Mouse (Mus musculus) neutrophil, adult 65 days (primary cell): Measurements from ENCODE around the gene Tnfrsf22. TPM values are rescaled to one million over a fixed set of nuclear protein-coding genes. Genes with fewer than 3 reads are reported as not detected.

Source experiments
- total RNA-seq: library from RNA; stranded (reverse); gene quantifications from 2 replicates; pipeline ENCODE4 v1.2.4, GENCODE M21; 2023

Gene Tnfrsf22
- total RNA-seq = 1.0 and 1.4 TPM in 2 replicates

DNA sequence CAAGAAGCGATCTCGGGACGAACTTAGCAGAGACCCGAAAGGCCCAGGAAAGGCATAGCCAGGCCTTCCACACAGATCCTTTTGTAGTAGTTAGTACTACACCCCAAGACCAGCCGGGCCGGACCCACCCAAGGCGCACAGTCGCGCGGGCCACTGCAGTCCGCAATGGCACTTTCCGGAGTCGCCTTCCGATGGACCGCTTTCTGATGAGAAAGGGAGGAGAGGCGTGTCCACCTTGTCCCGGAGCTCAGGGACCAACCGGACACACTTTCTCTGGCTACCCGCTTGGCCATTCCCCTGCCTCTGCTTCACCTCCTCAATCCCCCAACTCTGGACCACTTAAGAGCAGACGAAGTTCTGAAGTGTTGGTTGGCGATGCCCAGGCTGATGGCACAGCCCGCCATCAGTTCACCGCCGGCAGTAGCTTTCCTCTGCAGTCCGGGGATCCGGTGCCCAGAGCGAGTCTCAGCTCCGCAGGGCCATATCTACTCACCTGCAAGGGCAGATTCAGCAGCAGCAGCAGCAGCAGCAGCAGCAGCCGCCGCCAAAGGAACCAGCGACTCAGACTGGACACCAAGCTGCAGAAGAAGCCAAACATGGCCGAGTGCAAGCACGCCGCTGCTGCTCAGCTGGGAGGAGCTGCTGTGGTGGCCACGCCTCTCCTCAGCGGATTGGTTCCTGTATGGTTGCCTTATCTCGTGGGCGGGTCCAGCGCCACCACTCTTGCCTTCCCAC lies at the start of gene Tnfrsf22:
Gene Tnfrsf22 (minus strand): TSS at position 628 of the 735 bp plus-strand sequence.

GRCm38 (mm10) chr7:143685359-143686067 lies 36.1 kb upstream of the Tnfrsf22 start, which contains the start of gene Tnfrsf23:
TSS of gene Tnfrsf23 (minus strand) at chr7:143685872.

GRCm38 (mm10) chr7:143628540-143628939 lies 20.9 kb downstream of the Tnfrsf22 start, which contains the start of gene Tnfrsf26:
TSS of gene Tnfrsf26 (minus strand) at chr7:143628722.

DNA sequence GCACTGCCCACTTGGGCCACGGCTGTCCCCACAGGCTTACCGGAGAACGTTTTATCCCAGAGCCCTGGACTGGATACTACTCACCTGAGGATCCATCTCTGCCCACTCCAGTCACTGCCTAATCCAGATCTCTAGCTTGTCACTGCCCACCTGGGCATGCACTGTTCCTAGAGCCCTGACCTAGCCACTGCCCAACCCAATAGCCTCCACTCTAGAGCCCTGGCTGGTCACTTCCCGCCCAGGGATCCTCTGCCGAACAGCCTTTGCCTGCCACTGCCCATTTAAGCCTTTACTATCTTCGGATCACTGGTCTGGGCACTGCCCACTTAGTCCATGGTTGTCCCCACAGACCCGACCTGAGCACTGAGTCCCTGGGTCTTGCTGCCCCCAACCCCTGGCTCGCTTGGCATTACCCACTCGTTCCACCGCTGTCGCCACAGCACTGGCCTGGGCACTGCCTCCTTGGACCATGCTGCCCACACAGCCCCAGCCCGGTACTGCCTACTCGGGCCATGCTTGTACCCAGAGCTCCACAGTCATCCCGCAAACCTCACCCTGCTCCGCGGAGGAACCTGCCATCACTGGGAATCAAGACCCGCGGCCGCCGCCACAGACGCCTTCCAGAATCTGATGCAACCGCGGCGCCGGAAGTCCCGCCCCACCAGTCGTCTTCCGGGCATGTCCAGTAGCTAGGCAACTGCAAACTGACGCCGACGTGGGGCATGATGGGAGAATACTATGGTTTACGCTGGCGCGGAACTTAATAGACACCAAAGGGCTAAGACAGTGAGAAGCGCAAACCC lies 49.8 kb downstream of the Tnfrsf22 start, which contains the start of gene Cars:
Gene Cars (minus strand): TSS at position 663 of the 803 bp plus-strand sequence.

Other genes with a start within 250 kb of the Tnfrsf22 start
- gene Cdkn1c, start 188.6 kb downstream of the Tnfrsf22 start, total RNA-seq = 0.59 TPM in 1 of 2 replicates, not detected in the other
- gene Slc22a18, start 175.9 kb downstream of the Tnfrsf22 start, total RNA-seq = 0.66 and 1.2 TPM in 2 replicates
- not detected in 2 replicates for gene Phlda2, start 146.5 kb downstream of the Tnfrsf22 start, total RNA-seq
- gene Nap1l4, start 100.6 kb downstream of the Tnfrsf22 start, total RNA-seq = 105 and 152 TPM in 2 replicates
- 39.7 and 42.9 TPM in 2 replicates for gene Cars, start 49.6 kb downstream of the Tnfrsf22 start, total RNA-seq
- 7.9 and 10.2 TPM in 2 replicates for gene Tnfrsf26, start 20.9 kb downstream of the Tnfrsf22 start, total RNA-seq
- 10.8 and 12.3 TPM in 2 replicates for gene Tnfrsf23, start 36.2 kb upstream of the Tnfrsf22 start, total RNA-seq
- 0.86 and 1.4 TPM in 2 replicates for gene Osbpl5, start 107.3 kb upstream of the Tnfrsf22 start, total RNA-seq
- not detected in 2 replicates for gene Mrgprg, start 117.3 kb upstream of the Tnfrsf22 start, total RNA-seq
- gene Mrgpre, start 134.8 kb upstream of the Tnfrsf22 start, total RNA-seq = 0.20 TPM in 1 of 2 replicates, not detected in the other
- gene Nadsyn1, start 173.2 kb upstream of the Tnfrsf22 start, total RNA-seq = 4.2 and 5.2 TPM in 2 replicates
- gene Dhcr7, start 173.5 kb upstream of the Tnfrsf22 start, total RNA-seq = 3.9 and 5.4 TPM in 2 replicates
- gene Gm498, start 217.2 kb upstream of the Tnfrsf22 start, total RNA-seq = not detected in 2 replicates